Mouse (Mus musculus) lung, embryonic 16.5 days (tissue): ENCODE results near the gene Alyref. TPM values are rescaled to one million over a fixed set of nuclear protein-coding genes. Genes with fewer than 3 reads are reported as not detected.

Experiments used
- ATAC-seq: fragments of 200-750 bp; cut with Nextera tagmentation; 2 replicates; pipeline ENCODE4 v1.8.0; 2017; ENCODE audit warnings: low read depth, mild to moderate bottlenecking, moderate library complexity
- H3K27ac ChIP-seq: fragments of 300-500 bp; sonication (generic); 2 replicates; pipeline ENCODE4 v1.5.1; 2014; ENCODE audit warnings: mild to moderate bottlenecking, control low read depth, low read length
- H3K27me3 ChIP-seq: fragments of 300-500 bp; sonication (generic); 2 replicates; pipeline ENCODE4 v1.6.1; 2014; ENCODE audit warnings: low read depth, low read length, mixed read lengths; ENCODE audit not compliant: control insufficient read depth, insufficient read depth
- H3K36me3 ChIP-seq: fragments of 300-500 bp; sonication (generic); 2 replicates; pipeline ENCODE4 v1.6.1; 2014; ENCODE audit warnings: low read length; ENCODE audit not compliant: control insufficient read depth, insufficient read depth
- H3K4me1 ChIP-seq: fragments of 300-500 bp; sonication (generic); replicated peaks from 2 replicates; pipeline ENCODE4 v1.6.1; 2014; ENCODE audit warnings: low read length, mixed read lengths; ENCODE audit not compliant: control insufficient read depth, insufficient read depth
- H3K4me2 ChIP-seq: fragments of 300-500 bp; sonication (generic); 2 replicates; pipeline ENCODE4 v1.6.1; 2014; ENCODE audit warnings: low read depth, low read length, control low read depth
- H3K4me3 ChIP-seq: fragments of 300-500 bp; sonication (generic); 2 replicates; pipeline ENCODE4 v1.5.1; 2014; ENCODE audit warnings: mild to moderate bottlenecking, low read length, control low read depth
- H3K9ac ChIP-seq: fragments of 300-500 bp; sonication (generic); 2 replicates; pipeline ENCODE4 v1.6.1; 2014; ENCODE audit warnings: low read length, control low read depth
- H3K9me3 ChIP-seq: fragments of 300-500 bp; sonication (generic); 2 replicates; pipeline ENCODE4 v1.6.1; 2016; ENCODE audit warnings: low read length; ENCODE audit not compliant: control insufficient read depth
- WGBS: fragments of 180-500 bp; shearing (Covaris S2); extraction: QIAGEN DNeasy Blood & Tissue Kit; methylation state at CpG from one replicate; pipeline ENCODE4 v1.1.7; 2014; 5-methylcytosine and 5-hydroxymethylcytosine counted together
- polyA plus RNA-seq: library from polyadenylated mRNA; unstranded; fragments of >200 nt; fragmentation: Nextera tagmentation; extraction: Ambion mirVana; gene quantifications from 2 replicates; pipeline ENCODE4 v1.2.1, GENCODE M21; 2015

Gene Alyref
- polyA plus RNA-seq, 1 experiment from 2014 or later: 266 TPM

DNA sequence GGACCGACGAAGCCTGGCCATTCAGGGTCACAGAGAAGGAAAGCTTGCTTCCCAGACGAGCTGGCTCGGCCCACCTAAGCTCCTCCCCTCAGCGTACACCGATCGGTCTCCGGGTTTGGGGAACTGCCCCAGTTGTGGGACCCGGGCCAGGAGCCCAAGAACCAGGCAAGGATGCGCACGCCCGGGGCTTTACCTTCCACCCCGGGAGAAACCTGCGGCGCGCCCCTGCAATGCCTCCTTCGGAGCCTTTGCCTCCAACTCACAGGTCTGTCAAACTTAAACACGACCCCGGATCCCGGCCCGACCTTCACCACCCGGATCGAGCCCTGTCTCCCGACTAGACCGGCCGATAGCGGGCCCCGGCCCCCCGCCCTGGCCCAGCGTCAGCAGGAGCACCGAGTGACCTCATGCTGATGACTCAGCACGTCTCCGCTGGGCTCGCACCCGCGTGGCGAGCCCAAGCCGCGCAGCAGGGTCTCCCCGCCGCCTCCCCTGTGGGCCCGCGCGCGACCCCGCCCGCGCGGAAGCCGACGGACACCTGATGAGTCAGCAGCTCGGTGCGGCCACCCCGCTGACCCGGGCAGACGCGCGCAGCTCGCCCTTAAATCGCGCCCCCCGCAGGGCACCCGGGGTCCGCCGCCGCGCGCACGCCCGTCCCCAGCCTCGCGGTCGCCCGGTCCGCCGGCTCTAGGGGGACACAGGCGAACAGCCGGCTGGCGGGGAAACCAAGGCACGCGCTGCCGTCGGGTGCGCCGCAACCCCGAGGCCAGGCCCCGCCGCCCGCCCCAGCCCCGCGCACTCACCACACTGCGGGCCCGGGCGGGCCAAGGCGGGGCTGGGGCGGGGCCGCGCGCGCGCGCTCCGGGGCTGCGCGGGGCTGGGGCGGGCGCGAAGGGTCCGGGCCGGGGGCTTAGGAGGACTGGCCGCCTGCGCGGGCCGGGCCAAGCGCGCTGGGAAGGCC, 34.7 kb upstream of the Alyref start:
- WGBS: under 1% methylated on average over 83 of the region's 116 CpGs
- Histone ChIP-seq H3K27me3 (no peaks in the 10 kb centered on the region), H3K9me3 (no peaks in the 10 kb centered on the region), H3K4me2 (peak overlapping the region; percentile 92), H3K9ac (peak overlapping the region; percentile 92), H3K4me1 (peaks cover 30% of the 10 kb centered on the region), H3K36me3 (peaks cover 7% of the 10 kb centered on the region), H3K4me3 (peak overlapping the region; percentile 76), H3K27ac (peak overlapping the region; percentile 86)
- peak; percentile 85 for ATAC-seq

DNA sequence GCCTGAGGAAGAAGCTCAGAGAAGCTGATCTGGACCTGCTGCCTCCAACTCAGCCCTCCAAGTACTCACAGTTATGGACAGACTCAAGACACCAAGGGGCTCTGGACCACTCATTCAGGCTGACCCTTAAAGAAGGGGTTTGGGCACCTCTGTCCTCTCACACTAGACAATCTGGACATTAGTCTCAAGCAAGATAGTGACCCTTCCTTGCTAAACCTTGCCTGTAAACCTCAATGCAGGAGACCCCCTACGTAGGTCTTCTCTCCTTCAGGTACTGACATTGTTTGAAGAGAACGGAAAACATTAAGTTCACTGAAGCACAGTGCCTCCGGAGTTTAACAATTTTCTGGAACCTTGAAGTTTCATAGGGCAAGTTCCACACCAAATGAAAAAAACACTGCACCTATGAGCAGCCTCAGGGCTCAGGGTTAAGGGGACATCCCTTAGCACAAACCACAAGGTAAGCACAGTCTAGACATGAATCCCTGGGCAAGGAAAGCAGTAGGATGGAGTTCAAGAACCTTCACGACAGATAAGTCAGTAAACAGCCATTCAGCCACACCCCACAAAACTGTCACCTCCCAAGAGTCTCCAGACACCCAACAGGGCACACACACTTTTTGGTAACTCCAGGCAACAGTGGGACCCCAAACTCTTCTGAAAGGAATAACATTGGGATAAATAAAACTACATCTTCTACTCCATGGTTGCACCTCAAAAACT, 33.7 kb upstream of the Alyref start:
- H3K27ac ChIP-seq: peak overlapping the region; percentile 86
- peaks cover 12% of the 10 kb centered on the region for H3K36me3 ChIP-seq
- no peaks in the 10 kb centered on the region for H3K27me3 ChIP-seq
- no peak for ATAC-seq
- H3K9ac ChIP-seq: peak overlapping the region; percentile 92
- no peaks in the 10 kb centered on the region for H3K9me3 ChIP-seq
- 46% methylated on average over 4 of the region's 4 CpGs for WGBS
- peaks cover 30% of the 10 kb centered on the region for H3K4me1 ChIP-seq
- peak overlapping the region; percentile 92 for H3K4me2 ChIP-seq
- H3K4me3 ChIP-seq: peak overlapping the region; percentile 76

DNA sequence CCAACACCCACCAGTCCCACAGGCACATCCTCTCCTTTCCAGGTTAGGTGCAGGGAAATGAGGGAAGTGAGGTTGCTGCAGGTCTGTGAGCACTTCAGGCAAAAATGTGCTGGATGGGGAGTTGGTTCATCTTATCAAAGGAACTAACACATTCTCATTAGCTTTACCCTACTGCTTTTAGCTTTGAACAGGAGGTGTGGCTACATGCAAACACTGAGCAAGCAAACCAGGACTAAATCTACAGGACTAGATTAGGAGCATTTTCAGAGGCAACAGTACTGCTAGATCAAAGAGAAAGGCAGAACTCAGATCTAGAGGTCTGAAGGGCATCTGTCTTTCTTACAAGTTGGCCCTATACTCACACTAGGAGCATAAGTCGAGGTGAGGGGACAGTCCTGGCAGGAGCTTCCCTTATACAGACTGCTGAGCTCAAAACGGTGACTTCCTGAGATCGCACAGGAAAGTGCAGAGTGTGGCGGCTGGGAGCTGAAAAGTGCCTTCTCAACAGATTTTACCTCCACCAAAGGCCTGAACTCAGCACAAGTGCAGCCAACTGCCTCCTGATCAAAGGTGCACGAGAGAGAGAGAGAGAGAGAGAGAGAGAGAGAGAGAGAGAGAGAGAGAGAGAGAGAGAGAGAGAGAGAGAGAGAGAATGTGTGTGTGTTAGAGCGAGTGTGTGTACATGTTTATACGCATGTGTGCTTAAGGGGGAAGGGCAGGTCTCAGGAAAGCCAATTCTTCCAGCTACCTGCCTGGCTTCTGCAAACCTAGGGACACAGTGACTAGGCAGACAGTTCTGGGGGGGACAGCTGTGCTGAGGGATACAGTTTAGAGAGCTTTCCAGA, 32.9 kb upstream of the Alyref start:
- Histone ChIP-seq H3K4me2 (peak overlapping the region; percentile 92; the same call in 1 of the 2 replicates), H3K9ac (peak overlapping the region; percentile 4), H3K27me3 (no peaks in the 10 kb centered on the region), H3K27ac (peak overlapping the region; percentile 20; the same call in 1 of the 2 replicates), H3K36me3 (peaks cover 12% of the 10 kb centered on the region), H3K9me3 (no peaks in the 10 kb centered on the region), H3K4me3 (no peak overlapping the region), H3K4me1 (peaks cover 30% of the 10 kb centered on the region)
- ATAC-seq: no peak
- 26% methylated on average over 7 of the region's 7 CpGs for WGBS

DNA sequence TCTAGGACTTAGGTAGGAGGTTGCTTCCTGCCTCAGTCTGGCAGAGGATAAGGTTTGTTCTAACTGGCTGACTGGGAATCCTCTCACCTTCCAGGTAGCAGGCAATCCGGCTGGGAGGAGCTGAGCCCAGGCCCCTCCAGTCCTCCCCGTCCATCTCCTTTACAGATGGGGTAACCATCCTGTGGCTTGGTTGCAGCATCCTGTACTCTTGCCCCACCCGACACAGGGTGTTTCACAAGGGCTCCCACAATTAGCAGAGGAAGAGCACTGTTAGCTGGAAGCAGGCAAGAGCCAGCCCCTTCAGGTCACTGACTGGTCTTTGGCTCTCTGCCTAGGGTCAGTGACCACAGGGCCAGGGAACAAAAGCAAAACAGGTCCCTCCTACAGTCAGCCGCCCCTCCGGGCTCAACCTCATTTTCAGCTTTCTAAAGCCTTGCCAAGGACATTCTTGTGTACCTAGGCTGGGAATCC, 32.3 kb upstream of the Alyref start:
- H3K4me2 ChIP-seq: peak overlapping the region; percentile 19
- H3K4me3 ChIP-seq: no peak overlapping the region
- peak overlapping the region; percentile 4 for H3K9ac ChIP-seq
- no peaks in the 10 kb centered on the region for H3K9me3 ChIP-seq
- 45% methylated on average over 5 of the region's 5 CpGs for WGBS
- H3K27ac ChIP-seq: peak overlapping the region; percentile 24; the same call in 1 of the 2 replicates
- no peaks in the 10 kb centered on the region for H3K27me3 ChIP-seq
- no peak for ATAC-seq
- peaks cover 32% of the 10 kb centered on the region for H3K4me1 ChIP-seq
- H3K36me3 ChIP-seq: peaks cover 12% of the 10 kb centered on the region

DNA sequence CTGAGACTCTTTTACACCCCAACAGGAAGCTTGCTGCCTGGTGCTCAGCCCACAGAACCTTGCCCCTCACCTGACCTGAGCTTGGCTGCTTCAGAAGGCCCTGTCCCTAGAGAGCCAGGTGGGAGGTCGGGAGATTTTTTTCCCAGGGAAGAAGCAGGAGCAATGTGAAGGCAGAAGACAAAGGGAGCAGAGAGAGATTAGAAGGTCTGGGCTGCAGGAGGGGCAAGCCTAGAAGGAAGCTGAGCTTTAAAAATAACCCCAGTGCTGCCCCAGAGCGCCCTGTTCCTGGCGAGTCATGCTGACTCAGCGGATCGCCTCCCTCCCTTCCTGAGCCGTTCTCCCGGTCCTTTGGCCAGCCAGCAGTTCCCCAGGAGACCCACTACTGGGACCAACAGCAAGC, 31.7 kb upstream of the Alyref start:
- H3K9ac ChIP-seq: peak overlapping the region; percentile 4

DNA sequence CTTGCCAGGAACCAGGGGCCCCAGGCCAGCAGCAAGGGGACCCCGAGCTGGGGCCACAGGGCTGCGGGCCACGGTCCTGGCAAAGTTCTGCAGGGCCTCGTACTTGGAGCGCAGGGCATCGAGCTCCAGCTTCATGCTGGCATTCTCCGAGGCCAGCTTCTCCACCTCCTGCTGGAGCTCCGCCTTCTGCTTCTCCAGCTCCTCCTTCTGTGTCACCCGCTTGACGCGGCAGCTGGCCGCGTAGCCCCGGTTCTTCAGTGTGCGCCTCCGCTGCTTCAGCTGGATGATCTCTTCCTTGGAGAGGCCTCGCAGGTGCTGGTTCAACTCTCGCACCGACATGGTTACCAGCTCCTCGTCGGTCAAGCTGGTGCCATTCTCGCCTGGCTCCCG, 31.2 kb upstream of the Alyref start:
- Histone ChIP-seq H3K9ac (no peak overlapping the region), H3K27ac (no peak overlapping the region), H3K9me3 (no peaks in the 10 kb centered on the region), H3K27me3 (no peaks in the 10 kb centered on the region), H3K4me2 (peak overlapping the region; percentile 19; the same call in 1 of the 2 replicates), H3K4me3 (no peak overlapping the region), H3K36me3 (peaks cover 12% of the 10 kb centered on the region), H3K4me1 (peaks cover 37% of the 10 kb centered on the region)
- 82% methylated on average over 23 of the region's 23 CpGs for WGBS
- no peak for ATAC-seq

More for the DNA sequence above, 31.7 kb upstream of the Alyref start:
- Histone ChIP-seq H3K27me3 (no peaks in the 10 kb centered on the region), H3K9me3 (no peaks in the 10 kb centered on the region), H3K27ac (peak overlapping the region; percentile 24; the same call in 1 of the 2 replicates), H3K4me3 (no peak overlapping the region), H3K36me3 (peaks cover 12% of the 10 kb centered on the region), H3K4me2 (peak overlapping the region; percentile 19), H3K4me1 (peaks cover 36% of the 10 kb centered on the region)
- WGBS: 29% methylated on average over 7 of the region's 7 CpGs
- no peak for ATAC-seq

DNA sequence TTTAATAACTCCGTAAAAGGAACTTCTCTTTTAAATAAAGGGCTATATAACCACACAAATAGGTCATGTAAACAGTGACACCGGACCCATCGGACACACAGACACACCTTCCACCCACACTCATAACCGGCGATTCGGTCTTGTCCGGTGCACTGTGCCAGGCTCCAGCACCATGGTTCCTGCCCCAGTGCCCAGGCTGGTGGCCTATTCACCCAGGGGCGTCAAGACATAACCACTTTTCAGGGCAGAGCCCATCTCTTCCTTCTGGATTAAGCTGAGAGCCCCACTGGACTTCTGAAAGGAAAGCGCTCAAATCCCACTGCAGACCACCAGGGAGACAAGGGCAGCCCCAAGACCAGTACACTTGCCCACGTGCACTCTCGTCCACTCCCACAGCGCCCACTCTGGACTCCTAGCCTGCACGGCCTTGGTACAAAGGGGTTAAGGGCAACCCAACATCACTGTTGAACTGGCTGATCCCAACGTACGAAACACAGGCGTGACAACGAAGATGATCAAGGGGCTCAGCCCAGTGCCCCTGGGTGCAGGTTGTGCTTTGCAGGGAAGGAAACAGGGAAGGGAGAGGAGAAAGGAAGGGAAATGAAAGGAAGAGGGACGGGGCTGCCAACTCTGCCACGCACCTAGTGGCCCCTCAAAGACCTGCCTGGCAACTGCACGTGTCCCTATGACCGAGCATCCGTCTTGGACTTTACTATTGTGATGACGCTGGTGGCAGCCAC, 30.6 kb upstream of the Alyref start:
- no peak overlapping the region for H3K4me2 ChIP-seq
- H3K27ac ChIP-seq: no peak overlapping the region
- no peak overlapping the region for H3K9ac ChIP-seq
- 88% methylated on average over 23 of the region's 23 CpGs for WGBS
- peaks cover 12% of the 10 kb centered on the region for H3K36me3 ChIP-seq
- no peaks in the 10 kb centered on the region for H3K9me3 ChIP-seq
- H3K4me1 ChIP-seq: peaks cover 39% of the 10 kb centered on the region
- no peak overlapping the region for H3K4me3 ChIP-seq
- no peaks in the 10 kb centered on the region for H3K27me3 ChIP-seq
- ATAC-seq: no peak
